Mouse (Mus musculus) kidney, embryonic 16.5 days (tissue): ENCODE measurements around the gene Gm17660. TPM values are rescaled to one million over a fixed set of nuclear protein-coding genes. Genes with fewer than 3 reads are reported as not detected.
"Not testable (repeated sequence)": the region's sequence is repeated elsewhere in the genome, so short reads cannot be mapped to it uniquely, and the experiment has no call there.

Experiments
- ATAC-seq: fragments of 200-750 bp; cut with Nextera tagmentation; 2 replicates; pipeline ENCODE4 v1.8.0; 2017; ENCODE audit warnings: moderate TSS enrichment; ENCODE audit not compliant: low FRiP score, low TSS enrichment
- H3K27ac ChIP-seq: fragments of 300-500 bp; sonication (generic); 2 replicates; pipeline ENCODE4 v1.5.1; 2014; ENCODE audit warnings: low read length
- H3K27me3 ChIP-seq: fragments of 300-500 bp; sonication (generic); 2 replicates; pipeline ENCODE4 v1.6.1; 2014; ENCODE audit warnings: low read length, control low read depth, mixed read lengths; ENCODE audit not compliant: insufficient read depth
- H3K36me3 ChIP-seq: fragments of 300-500 bp; sonication (generic); 2 replicates; pipeline ENCODE4 v1.6.1; 2014; ENCODE audit warnings: low read length, control low read depth, mixed read lengths; ENCODE audit not compliant: insufficient read depth
- H3K4me1 ChIP-seq: fragments of 300-500 bp; sonication (generic); 2 replicates; pipeline ENCODE4 v1.6.1; 2014; ENCODE audit warnings: low read length, control low read depth, mixed read lengths; ENCODE audit not compliant: insufficient read depth
- H3K4me2 ChIP-seq: fragments of 300-500 bp; sonication (generic); replicated peaks from 2 replicates; pipeline ENCODE4 v1.6.1; 2014; ENCODE audit warnings: low read depth, low read length
- H3K4me3 ChIP-seq: fragments of 300-500 bp; sonication (generic); 2 replicates; pipeline ENCODE4 v1.5.1; 2014; ENCODE audit warnings: mild to moderate bottlenecking, low read length
- H3K9ac ChIP-seq: fragments of 300-500 bp; sonication (generic); replicated peaks from 2 replicates; pipeline ENCODE4 v1.6.1; 2014; ENCODE audit warnings: low read length
- H3K9me3 ChIP-seq: fragments of 300-500 bp; sonication (generic); 2 replicates; pipeline ENCODE4 v1.6.1; 2016; ENCODE audit warnings: low read length, control low read depth
- WGBS: fragments of 180-500 bp; shearing (Covaris S2); extraction: QIAGEN DNeasy Blood & Tissue Kit; methylation state at CpG from one replicate; pipeline ENCODE4 v1.1.7; 2014; 5-methylcytosine and 5-hydroxymethylcytosine counted together
- microRNA-seq: library from miRNA; unstranded; fragments of <30 nt; microRNA quantifications from one replicate; pipeline ENCODE4, GENCODE M21; 2016
- polyA plus RNA-seq: library from polyadenylated mRNA; unstranded; fragments of >200 nt; fragmentation: Nextera tagmentation; extraction: Ambion mirVana; gene quantifications from 2 replicates; pipeline ENCODE4 v1.2.1, GENCODE M21; 2015

The Gm17660 gene
- polyA plus RNA-seq, 1 experiment from 2014 or later, result not detected

GRCm38 (mm10) chr5:104025245-104025854 lies 52.1 kb downstream of the Gm17660 start:
- Histone ChIP-seq H3K27ac (no peak overlapping the region), H3K9ac (no peak overlapping the region), H3K4me3 (no peak overlapping the region), H3K4me1 (peaks cover 14% of the 10 kb centered on the region), H3K36me3 (no peaks in the 10 kb centered on the region), H3K4me2 (no peak overlapping the region), H3K9me3 (no peaks in the 10 kb centered on the region), H3K27me3 (no peaks in the 10 kb centered on the region)
- no peak for ATAC-seq
- WGBS, result 53% methylated on average over 17 of the region's 17 CpGs

GRCm38 (mm10) chr5:104024762-104025161 lies 52.6 kb downstream of the Gm17660 start:
- H3K4me1 ChIP-seq, result peaks cover 19% of the 10 kb centered on the region
- no peak overlapping the region for H3K4me2 ChIP-seq
- H3K9ac ChIP-seq, result no peak overlapping the region
- H3K36me3 ChIP-seq, result no peaks in the 10 kb centered on the region
- no peak overlapping the region for H3K27ac ChIP-seq
- no peaks in the 10 kb centered on the region for H3K9me3 ChIP-seq
- no peak for ATAC-seq
- no peaks in the 10 kb centered on the region for H3K27me3 ChIP-seq
- no peak overlapping the region for H3K4me3 ChIP-seq
- WGBS, result 52% methylated on average over 11 of the region's 11 CpGs

GRCm38 (mm10) chr5:104024193-104024592 lies 53.2 kb downstream of the Gm17660 start:
- H3K4me2 ChIP-seq, H3K36me3 ChIP-seq, ATAC-seq, H3K9me3 ChIP-seq, H3K4me3 ChIP-seq, H3K9ac ChIP-seq, H3K27ac ChIP-seq, H3K27me3 ChIP-seq: not testable (repeated sequence)
- WGBS, result 55% methylated on average over 5 of the region's 5 CpGs
- H3K4me1 ChIP-seq, result peaks cover 24% of the 10 kb centered on the region

DNA sequence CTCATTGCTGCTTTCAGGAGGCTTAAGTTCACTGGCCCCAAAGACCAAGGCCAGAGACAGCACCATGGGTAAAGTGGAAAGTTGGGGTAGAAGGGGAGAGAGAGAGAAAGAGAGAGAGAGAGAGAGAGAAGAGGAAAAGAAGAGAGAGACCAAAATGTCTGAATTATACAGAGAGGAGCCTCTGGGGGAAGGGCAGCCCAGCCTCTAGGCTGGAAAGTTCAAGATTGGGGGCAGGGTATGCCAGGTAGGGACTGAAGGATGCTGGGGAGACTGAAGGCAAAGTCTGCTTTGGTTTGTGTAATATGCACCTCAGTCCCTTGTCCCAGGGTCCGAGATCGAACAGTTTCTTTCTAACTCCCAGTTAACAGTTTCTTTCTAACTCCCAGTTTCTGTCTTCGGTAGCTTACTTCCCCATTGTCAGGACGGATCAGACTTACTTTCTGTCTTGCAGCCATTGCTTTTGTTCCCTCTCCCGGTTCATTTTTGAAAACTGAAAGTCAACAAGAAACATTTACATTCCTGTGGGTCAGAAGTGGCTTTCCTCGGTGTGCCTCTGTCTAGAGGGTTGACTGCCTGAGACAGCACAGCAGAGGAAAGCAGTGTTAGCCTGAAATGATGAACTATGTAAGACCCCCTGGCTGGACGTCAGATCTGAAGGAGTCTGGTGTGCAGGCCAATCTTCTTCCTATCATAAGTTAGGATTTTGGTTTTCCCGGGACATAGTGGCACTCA lies 54.0 kb downstream of the Gm17660 start:
- 80% methylated on average over 8 of the region's 8 CpGs for WGBS
- no peak overlapping the region for H3K4me2 ChIP-seq
- H3K9me3 ChIP-seq, result no peaks in the 10 kb centered on the region
- H3K27ac ChIP-seq, result no peak overlapping the region
- H3K4me1 ChIP-seq, result peaks cover 24% of the 10 kb centered on the region
- H3K27me3 ChIP-seq, result no peaks in the 10 kb centered on the region
- no peak for ATAC-seq
- no peak overlapping the region for H3K9ac ChIP-seq
- H3K36me3 ChIP-seq, result no peaks in the 10 kb centered on the region
- no peak overlapping the region for H3K4me3 ChIP-seq

GRCm38 (mm10) chr5:104022558-104022957 lies 54.9 kb downstream of the Gm17660 start:
- Histone ChIP-seq H3K4me1 (peaks cover 26% of the 10 kb centered on the region), H3K4me2 (peak overlapping the region; percentile 77), H3K9ac (no peak overlapping the region), H3K9me3 (no peaks in the 10 kb centered on the region), H3K36me3 (peaks cover 7% of the 10 kb centered on the region), H3K27me3 (no peaks in the 10 kb centered on the region), H3K4me3 (no peak overlapping the region), H3K27ac (peak overlapping the region; percentile 96; the same call in 1 of the 2 replicates)
- 19% methylated on average over 5 of the region's 5 CpGs for WGBS
- no peak for ATAC-seq

GRCm38 (mm10) chr5:104021597-104022378 lies 55.6 kb downstream of the Gm17660 start, which contains the start of gene Hsd17b11:
Gene Hsd17b11, minus strand, starts transcription at chr5:104021919.
- H3K9ac ChIP-seq, result peak within 1 kb of the TSS; percentile 87
- peak within 1 kb of the TSS; percentile 96 for H3K27ac ChIP-seq
- H3K4me3 ChIP-seq, result peak within 1 kb of the TSS; percentile 75
- peak within 1 kb of the TSS; percentile 77 for H3K4me2 ChIP-seq
- no peaks in the 10 kb centered on the region for H3K27me3 ChIP-seq
- peaks cover 26% of the 10 kb centered on the region for H3K4me1 ChIP-seq
- peak; percentile 98 for ATAC-seq
- peaks cover 14% of the 10 kb centered on the region for H3K36me3 ChIP-seq
- no peaks in the 10 kb centered on the region for H3K9me3 ChIP-seq
- WGBS, result under 1% methylated on average over 31 of the region's 31 CpGs

Small RNAs within 50 kb of the gene (microRNA-seq; reads per million reads assigned to microRNA genes)
- 2.4 reads per million, percentile 10 among the genes with 10 or more reads in this experiment for gene Mir5619

Other genes with a start within 250 kb of the Gm17660 start
- gene Klhl8, start 166.3 kb downstream of the Gm17660 start, polyA plus RNA-seq, result 13.2 and 13.8 TPM in 2 replicates
- 0.18 and 0.20 TPM in 2 replicates for gene Hsd17b13, start 100.2 kb downstream of the Gm17660 start, polyA plus RNA-seq
- gene Hsd17b11, start 55.7 kb downstream of the Gm17660 start, polyA plus RNA-seq, result 6.2 and 7.9 TPM in 2 replicates
- gene Nudt9, start 31.3 kb downstream of the Gm17660 start, polyA plus RNA-seq, result 62.2 and 62.3 TPM in 2 replicates
- 56.7 and 79.2 TPM in 2 replicates for gene Sparcl1, start 36.1 kb upstream of the Gm17660 start, polyA plus RNA-seq
- not detected in 2 replicates for gene Dspp, start 93.1 kb upstream of the Gm17660 start, polyA plus RNA-seq
- 0.10 and 0.20 TPM in 2 replicates for gene Dmp1, start 125.0 kb upstream of the Gm17660 start, polyA plus RNA-seq
- 0.32 and 1.1 TPM in 2 replicates for gene Ibsp, start 221.6 kb upstream of the Gm17660 start, polyA plus RNA-seq
- not detected in 2 replicates for gene Mepe, start 247.7 kb upstream of the Gm17660 start, polyA plus RNA-seq